18 mouse cellular contexts compared by ENCODE assay signal in the genomic region with DNA sequence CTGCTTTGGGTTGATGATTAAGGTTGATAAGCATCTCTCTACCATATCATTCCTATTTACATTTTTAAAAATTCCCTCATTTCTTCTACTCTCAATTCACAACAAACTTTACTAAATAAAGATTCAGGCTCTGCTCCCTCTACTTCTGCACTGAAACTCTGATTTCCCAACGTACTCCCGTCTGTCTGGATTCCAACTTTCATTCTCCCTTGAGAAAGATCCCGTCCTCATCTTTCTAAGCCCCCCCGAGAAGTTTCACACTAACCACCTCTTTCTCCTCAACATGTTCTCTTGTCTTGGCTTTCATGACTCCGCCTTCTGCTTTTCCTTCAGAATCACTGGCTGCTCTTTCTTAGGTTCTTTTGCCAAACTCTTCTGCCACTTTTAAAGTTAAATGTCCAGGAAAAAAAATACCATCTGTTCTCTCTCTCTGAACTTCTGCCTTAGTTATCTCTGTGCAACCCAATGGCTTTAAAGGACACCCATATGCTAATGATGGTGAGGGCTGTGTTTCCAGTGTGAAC.
"Had no signal": no experiment of that assay in that cellular context is flagged by ENCODE, and none has a peak within 500 bp of the region (broad histone marks: within the 10 kb centered on the region; RNA-seq: fewer than 3 reads in every experiment).

No protein-coding gene starts in this region.

- H3K9ac ChIP-seq: lung, embryonic 14.5 days; midbrain, embryonic 12.5 days; neural tube, embryonic 13.5 days; neural tube, embryonic 15.5 days; stomach, embryonic 15.5 days had no signal

- DNase-seq: lung, embryonic 14.5 days; lung, postnatal 10 days; lung, postnatal 4 days; midbrain, embryonic 14.5 days; retina, postnatal 1 day; right cerebral cortex, adult 18-20 months; right cerebral cortex, postnatal 14 days; thymus, adult 2 months; thymus, postnatal 25 days; thymus, postnatal 4 days had no signal

- H3K9me3 ChIP-seq: midbrain, embryonic 10.5 days; midbrain, embryonic 12.5 days; neural tube, embryonic 13.5 days; neural tube, embryonic 15.5 days; stomach, embryonic 15.5 days had no signal

- H3K4me2 ChIP-seq: lung, embryonic 14.5 days; midbrain, embryonic 12.5 days; neural tube, embryonic 13.5 days; neural tube, embryonic 15.5 days; stomach, embryonic 15.5 days had no signal

- H3K4me3 ChIP-seq: midbrain, embryonic 10.5 days; midbrain, embryonic 12.5 days; myocyte; neural tube, embryonic 13.5 days; neural tube, embryonic 15.5 days; stomach, embryonic 15.5 days had no signal

- ATAC-seq: midbrain, embryonic 16.5 days had no signal

- H3K27ac ChIP-seq: midbrain, embryonic 10.5 days; midbrain, embryonic 12.5 days; neural tube, embryonic 13.5 days; neural tube, embryonic 15.5 days; stomach, embryonic 15.5 days; stomach, postnatal 0 days had no signal

- H3K27me3 ChIP-seq: midbrain, embryonic 12.5 days; neural tube, embryonic 13.5 days; neural tube, embryonic 15.5 days; stomach, embryonic 15.5 days had no signal

- H3K4me1 ChIP-seq: stomach, embryonic 15.5 days had no signal

- H3K36me3 ChIP-seq: midbrain, embryonic 10.5 days; midbrain, embryonic 12.5 days; neural tube, embryonic 13.5 days; neural tube, embryonic 15.5 days; stomach, embryonic 15.5 days had no signal
